In the genomic region with DNA sequence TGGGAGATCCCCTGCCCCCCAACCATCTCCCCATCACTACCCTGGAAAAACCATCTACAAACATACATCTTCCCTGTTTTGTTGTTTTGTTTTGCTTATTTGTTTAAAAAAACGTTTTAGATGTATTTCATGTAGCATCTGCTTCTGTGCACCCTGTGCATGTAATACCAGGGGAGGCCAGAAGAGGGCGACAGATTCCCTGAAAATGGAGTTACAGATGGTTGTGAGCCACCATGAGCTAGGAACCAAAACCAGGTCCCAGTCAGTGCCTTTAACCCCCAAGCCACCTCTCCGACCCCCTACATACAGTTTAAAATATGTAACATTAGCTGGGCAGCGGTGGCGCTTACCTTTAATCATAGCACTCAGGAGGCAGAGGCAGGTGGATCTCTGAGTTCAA, we compare ENCODE assay signal across 12 mouse cellular contexts. TPM values are rescaled to one million over a fixed set of nuclear protein-coding genes. Genes with fewer than 3 reads are reported as not detected.
A peak's percentile ranks its signal among the peaks of the same experiment; 100 is the strongest.
DNase-seq lines count a peak whose midpoint lies in the region; ATAC-seq and TF ChIP-seq lines count a peak whose summit lies in the region.
"Had no signal": no experiment of that assay in that cellular context is flagged by ENCODE, and none has a peak within 500 bp of the region (broad histone marks: within the 10 kb centered on the region; RNA-seq: fewer than 3 reads in every experiment).

No protein-coding gene starts in this region.

- H3K9me3 ChIP-seq in heart, postnatal 0 days (replicated peaks; ENCODE audit: control insufficient read depth, low read length): no peaks in the 10 kb centered on the region
- H3K9me3 ChIP-seq in stomach, postnatal 0 days (ENCODE audit: control insufficient read depth, low read length): no peaks in the 10 kb centered on the region
- H3K9me3 ChIP-seq: limb, embryonic 13.5 days had no signal

- peaks cover 6% of the 10 kb centered on the region; the same call in 1 of the 2 replicates for H3K4me1 ChIP-seq in heart, postnatal 0 days (ENCODE audit: control insufficient read depth, insufficient read depth)
- no peaks in the 10 kb centered on the region for H3K4me1 ChIP-seq in bone marrow macrophage, adult 2 months (ENCODE audit: control insufficient read depth, insufficient read depth, low read length)
- H3K4me1 ChIP-seq in stomach, postnatal 0 days (replicated peaks; ENCODE audit: control insufficient read depth, insufficient read depth): no peaks in the 10 kb centered on the region

- TF ChIP-seq EP300 in heart, postnatal 0 days (IDR thresholded peaks at IDR 0.05; ENCODE audit: low read depth): no peak
- TF ChIP-seq EP300 in stomach, postnatal 0 days (optimal IDR thresholded peaks at IDR 0.05): no peak

- peak; percentile 48 for TF ChIP-seq CTCF in heart, postnatal 0 days (IDR thresholded peaks at IDR 0.05; ENCODE audit: low read depth)
- TF ChIP-seq CTCF in bone marrow macrophage, adult 2 months (IDR thresholded peaks at IDR 0.05; ENCODE audit: low read depth, low read length): peak; percentile 66
- peak; percentile 74 for TF ChIP-seq CTCF in stomach, postnatal 0 days (IDR thresholded peaks at IDR 0.05; ENCODE audit: low read depth)

- no peaks in the 10 kb centered on the region for H3K27me3 ChIP-seq in heart, postnatal 0 days (ENCODE audit: control insufficient read depth, insufficient read depth, low read length)
- H3K27me3 ChIP-seq in stomach, postnatal 0 days (ENCODE audit: control insufficient read depth, insufficient read depth, low read length): no peaks in the 10 kb centered on the region
- H3K27me3 ChIP-seq: limb, embryonic 13.5 days had no signal

- no peak for TF ChIP-seq POLR2A in bone marrow macrophage, adult 2 months (IDR thresholded peaks at IDR 0.05; ENCODE audit: borderline replicate concordance, low read depth, low read length)

- no peak overlapping the region for H3K27ac ChIP-seq in heart, postnatal 0 days (ENCODE audit: low read depth)
- no peak overlapping the region for H3K27ac ChIP-seq in bone marrow macrophage, adult 2 months (ENCODE audit: insufficient read depth, low read depth, low read length)
- no peak overlapping the region for H3K27ac ChIP-seq in stomach, postnatal 0 days (replicated peaks)
- H3K27ac ChIP-seq: hindbrain, embryonic 14.5 days; limb, embryonic 13.5 days had no signal

- no peak overlapping the region for H3K4me3 ChIP-seq in heart, postnatal 0 days (ENCODE audit: low read depth, low read length)
- no peak overlapping the region for H3K4me3 ChIP-seq in bone marrow macrophage, adult 2 months (ENCODE audit: insufficient read depth, low read length)
- no peak overlapping the region for H3K4me3 ChIP-seq in stomach, postnatal 0 days (ENCODE audit: low read depth, low read length)
- H3K4me3 ChIP-seq: forebrain, embryonic 10.5 days; limb, embryonic 13.5 days had no signal

- DNase-seq in heart, postnatal 0 days (ENCODE audit: low spot score): no peak
- no peak for DNase-seq in heart, adult 9 months (ENCODE audit: low spot score in 2 of 2)
- peak; percentile 34 to 59 for DNase-seq in spleen, postnatal 10 days (ENCODE audit: low spot score in 2 of 2)
- DNase-seq in spleen, postnatal 36 days (ENCODE audit: low spot score in 2 of 2): no peak
- DNase-seq in stomach, postnatal 0 days (ENCODE audit: low spot score): no peak
- no peak for DNase-seq in heart, adult 8-10 months (ENCODE audit: low spot score)
- no peak for DNase-seq in adrenal gland, postnatal 14 days
- DNase-seq: cerebellum, postnatal 36 days had no signal

- no peak overlapping the region for H3K4me2 ChIP-seq in heart, postnatal 0 days (ENCODE audit: low read depth, low read length)
- no peak overlapping the region for H3K4me2 ChIP-seq in stomach, postnatal 0 days (replicated peaks; ENCODE audit: low read depth)
- H3K4me2 ChIP-seq: hindbrain, embryonic 14.5 days; limb, embryonic 13.5 days had no signal

- 69% methylated on average over 5 of the region's 5 CpGs for WGBS in heart, postnatal 0 days
- WGBS in stomach, postnatal 0 days: 73% methylated on average over 5 of the region's 5 CpGs

- H3K36me3 ChIP-seq in heart, postnatal 0 days (replicated peaks; ENCODE audit: control insufficient read depth, insufficient read depth, low read length): no peaks in the 10 kb centered on the region
- no peaks in the 10 kb centered on the region for H3K36me3 ChIP-seq in stomach, postnatal 0 days (ENCODE audit: control insufficient read depth, insufficient read depth, low read length)
- H3K36me3 ChIP-seq: forebrain, embryonic 10.5 days had no signal

- H3K9ac ChIP-seq in heart, postnatal 0 days (replicated peaks; ENCODE audit: low read depth, low read length): no peak overlapping the region
- H3K9ac ChIP-seq in stomach, postnatal 0 days (ENCODE audit: low read length): no peak overlapping the region
- H3K9ac ChIP-seq: hindbrain, embryonic 14.5 days; limb, embryonic 13.5 days had no signal

- ATAC-seq in heart, postnatal 0 days (ENCODE audit: insufficient read depth, low read depth): no peak
- ATAC-seq in stomach, postnatal 0 days (ENCODE audit: low FRiP score, low TSS enrichment): no peak

RNA-seq across cellular contexts. Expression of a gene that starts 18.1 kb away (rescaled TPM):
- 0.66 and 2.5 TPM in 2 replicates for total RNA-seq in heart, postnatal 0 days (2014; rRNA removed; ENCODE audit: low replicate concordance)
- 1.5 and 1.6 TPM in 2 replicates for polyA plus RNA-seq in heart, postnatal 0 days (2015; fragmentation: Nextera tagmentation; extraction: Ambion mirVana)
- not detected in 2 replicates for polyA plus RNA-seq in bone marrow macrophage, adult 2 months (2012; ENCODE audit: insufficient read depth, insufficient read length, missing spikeins)
- polyA plus RNA-seq in stomach, postnatal 0 days (2015; fragmentation: Nextera tagmentation; extraction: Ambion mirVana): 6.6 and 9.2 TPM in 2 replicates
- total RNA-seq in heart, adult 8-10 months (2022): 10 to 100 TPM; 26.2 to 32.2 (median 30.3) TPM
- 35.9 and 36.8 TPM in 2 replicates for total RNA-seq in adrenal gland, postnatal 14 days (2021)

RNA-seq across cellular contexts. Expression of a gene that starts 43.6 kb away (rescaled TPM):
- total RNA-seq in heart, postnatal 0 days (2014; rRNA removed; ENCODE audit: low replicate concordance): 10.1 and 11.7 TPM in 2 replicates
- 1.4 TPM in 2 replicates for polyA plus RNA-seq in heart, postnatal 0 days (2015; fragmentation: Nextera tagmentation; extraction: Ambion mirVana)
- 0.13 and 0.80 TPM in 2 replicates for polyA plus RNA-seq in bone marrow macrophage, adult 2 months (2012; ENCODE audit: insufficient read depth, insufficient read length, missing spikeins)
- 3.9 and 4.9 TPM in 2 replicates for polyA plus RNA-seq in stomach, postnatal 0 days (2015; fragmentation: Nextera tagmentation; extraction: Ambion mirVana)
- total RNA-seq in heart, adult 8-10 months (2022): 1 to 10 TPM; 4.6 to 7.1 (median 5.2) TPM
- total RNA-seq in adrenal gland, postnatal 14 days (2021): 18.8 and 19.4 TPM in 2 replicates

RNA-seq across cellular contexts. Expression of a gene that starts 43.7 kb away (rescaled TPM):
- total RNA-seq in heart, postnatal 0 days (2014; rRNA removed; ENCODE audit: low replicate concordance): 13.2 TPM in 1 of 2 replicates, not detected in the other
- 1.3 and 1.6 TPM in 2 replicates for polyA plus RNA-seq in heart, postnatal 0 days (2015; fragmentation: Nextera tagmentation; extraction: Ambion mirVana)
- polyA plus RNA-seq in bone marrow macrophage, adult 2 months (2012; ENCODE audit: insufficient read depth, insufficient read length, missing spikeins): 0.92 and 1.9 TPM in 2 replicates
- 1.8 and 2.3 TPM in 2 replicates for polyA plus RNA-seq in stomach, postnatal 0 days (2015; fragmentation: Nextera tagmentation; extraction: Ambion mirVana)
- 1 to 10 TPM in 1 of 4 experiments, under 1 TPM in 3; 0.44 to 1.2 (median 0.66) TPM for total RNA-seq in heart, adult 8-10 months (2022)
- total RNA-seq in adrenal gland, postnatal 14 days (2021): 1.1 and 1.8 TPM in 2 replicates

Comparison
In these comparisons a context has a peak if more than half of its experiments do, and no peak if none do; other contexts are left out.
1. DNase-seq: peak in spleen, postnatal 10 days (2 of 2); none in heart, postnatal 0 days (single experiment), heart, adult 9 months (0 of 2), spleen, postnatal 36 days (0 of 2), stomach, postnatal 0 days (single experiment), heart, adult 8-10 months (single experiment) and adrenal gland, postnatal 14 days (single experiment).
2. Peak in every context shown above with its lines, with median percentiles within 50 percentile points of each other: CTCF ChIP-seq.